In the genomic region with DNA sequence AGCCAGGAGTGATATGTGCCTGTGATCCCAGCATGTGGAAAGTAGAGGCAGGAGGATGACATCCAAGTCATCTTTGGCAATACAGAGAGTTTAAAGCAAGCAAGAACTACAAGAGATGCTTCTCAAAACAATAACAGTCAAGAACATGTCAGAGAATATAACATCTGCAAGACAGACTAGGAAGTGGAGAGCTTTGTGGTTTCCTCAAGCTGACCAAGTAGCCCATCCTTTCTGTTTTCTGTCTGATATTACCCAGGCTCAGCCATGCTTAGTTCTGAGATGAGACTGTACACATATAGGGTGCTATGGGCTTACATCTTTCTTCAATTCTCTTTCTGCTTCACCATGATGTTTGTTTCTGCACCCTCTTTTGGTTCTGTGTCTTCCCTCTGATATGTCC, we compare ENCODE assay signal across 28 mouse cellular contexts. TPM values are rescaled to one million over a fixed set of nuclear protein-coding genes. Genes with fewer than 3 reads are reported as not detected.
"Had no signal": no experiment of that assay in that cellular context is flagged by ENCODE, and none has a peak within 500 bp of the region (broad histone marks: within the 10 kb centered on the region; RNA-seq: fewer than 3 reads in every experiment).

No protein-coding gene starts in this region.

- DNase-seq: gastrocnemius, postnatal 14 days; gastrocnemius, postnatal 36 days; heart, adult 18-20 months; heart, postnatal 10 days; heart, postnatal 4 days; kidney, adult 18-20 months; kidney, adult 8-10 months; kidney, postnatal 10 days; kidney, postnatal 25 days; layer of hippocampus, adult 9-11 months; layer of hippocampus, postnatal 36 days; left cerebral cortex, postnatal 4 days had no signal

- ATAC-seq: hindbrain, embryonic 16.5 days; inflammation-experienced regulatory T-cells, adult 6 months; intestine, embryonic 15.5 days; intestine, postnatal 0 days; liver, embryonic 12.5 days had no signal

RNA-seq across cellular contexts. Expression of gene Sh2d1b1, which starts 3.9 kb away (rescaled TPM):
- total RNA-seq: gastrocnemius, adult 8-10 months; gastrocnemius, postnatal 14 days; gastrocnemius, postnatal 36 days; layer of hippocampus, adult 18-20 months; layer of hippocampus, postnatal 14 days; layer of hippocampus, postnatal 36 days; left cerebral cortex, postnatal 10 days; left cerebral cortex, postnatal 25 days; liver, adult 2 months had no signal

RNA-seq across cellular contexts. Expression of gene Spata46, which starts 35.4 kb away (rescaled TPM):
- total RNA-seq: gastrocnemius, adult 8-10 months; gastrocnemius, postnatal 14 days; gastrocnemius, postnatal 36 days; heart, adult 18-20 months; heart, adult 8-10 months; heart, postnatal 10 days; heart, postnatal 25 days; heart, postnatal 4 days; layer of hippocampus, adult 18-20 months; layer of hippocampus, adult 8-10 months; layer of hippocampus, postnatal 14 days; layer of hippocampus, postnatal 36 days; left cerebral cortex, adult 18-20 months; left cerebral cortex, adult 8-10 months; left cerebral cortex, postnatal 10 days; left cerebral cortex, postnatal 25 days; left cerebral cortex, postnatal 4 days; liver, adult 2 months had no signal

RNA-seq across cellular contexts. Expression of gene Sh2d1b2, which starts 40.7 kb away (rescaled TPM):
- total RNA-seq: gastrocnemius, adult 8-10 months; gastrocnemius, postnatal 14 days; gastrocnemius, postnatal 36 days; heart, adult 18-20 months; heart, adult 8-10 months; heart, postnatal 10 days; heart, postnatal 25 days; heart, postnatal 4 days; layer of hippocampus, adult 18-20 months; layer of hippocampus, adult 8-10 months; layer of hippocampus, postnatal 14 days; layer of hippocampus, postnatal 36 days; left cerebral cortex, adult 18-20 months; left cerebral cortex, adult 8-10 months; left cerebral cortex, postnatal 10 days; left cerebral cortex, postnatal 25 days; left cerebral cortex, postnatal 4 days; liver, adult 2 months had no signal
